Mouse (Mus musculus) C3H10T1/2 (cell line): ENCODE measurements around the gene Olfr1265. TPM values are rescaled to one million over a fixed set of nuclear protein-coding genes. Genes with fewer than 3 reads are reported as not detected.

Experiments
- polyA plus RNA-seq, 2 experiments: library from polyadenylated mRNA; unstranded; fragments of >200 nt; fragmentation: generic; extraction: Trizol; gene quantifications; one replicate each; pipeline ENCODE4 v1.2.1; 2012; ENCODE audit warnings: missing spikeins in 2 of 2

Gene Olfr1265
- polyA plus RNA-seq: not detected

DNA sequence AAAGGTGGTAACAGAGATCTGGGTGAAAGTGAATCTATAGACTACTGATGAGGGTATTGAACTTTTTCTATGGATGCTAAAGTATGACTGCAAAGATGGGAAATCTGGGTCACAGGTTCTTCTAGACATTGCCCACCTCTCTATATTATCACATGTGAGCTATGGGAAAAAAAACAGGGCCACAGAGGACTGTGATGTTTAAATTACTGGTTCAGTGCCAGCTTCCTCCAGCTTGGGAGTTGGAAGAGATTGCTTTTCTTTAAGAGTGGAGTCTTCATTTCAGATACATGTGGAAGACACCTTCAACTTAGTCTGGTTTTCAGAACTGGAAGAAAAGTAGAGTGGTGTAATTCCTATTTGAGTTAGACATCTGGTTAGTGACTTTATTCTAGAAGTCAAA is at the start of gene Olfr1265:
Gene Olfr1265, plus strand, starts transcription at position 301 of the 400 bp plus-strand sequence.

DNA sequence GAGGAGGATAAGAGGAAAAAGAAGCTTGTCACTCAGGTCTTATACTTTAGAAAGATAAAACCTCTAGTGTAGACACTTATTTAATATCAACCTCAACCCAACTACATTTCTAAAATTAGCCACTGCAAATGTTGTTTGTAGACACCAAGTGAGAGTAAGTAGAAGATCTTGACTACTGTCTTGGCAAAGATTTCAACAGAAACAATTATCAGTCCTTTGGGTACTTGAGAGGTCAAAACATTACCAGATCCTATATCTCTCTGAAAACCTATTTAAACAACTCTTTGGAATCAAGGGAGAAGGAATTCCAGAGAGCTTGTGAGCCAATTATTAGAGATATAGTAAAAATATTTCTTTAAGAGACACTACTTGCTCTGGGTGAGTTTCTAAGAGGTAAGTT is 44.2 kb upstream of the Olfr1265 start, which contains the start of gene Olfr1261:
Gene Olfr1261, plus strand, starts transcription at position 301 of the 400 bp plus-strand sequence.

GRCm38 (mm10) chr2:89999845-90000244 is 35.3 kb upstream of the Olfr1265 start, which contains the start of gene Olfr1262:
TSS of gene Olfr1262 (plus strand) at chr2:90000145.

GRCm38 (mm10) chr2:90011831-90012230 is 23.3 kb upstream of the Olfr1265 start, which contains the start of gene Olfr1263:
TSS of gene Olfr1263 (plus strand) at chr2:90012131.

DNA sequence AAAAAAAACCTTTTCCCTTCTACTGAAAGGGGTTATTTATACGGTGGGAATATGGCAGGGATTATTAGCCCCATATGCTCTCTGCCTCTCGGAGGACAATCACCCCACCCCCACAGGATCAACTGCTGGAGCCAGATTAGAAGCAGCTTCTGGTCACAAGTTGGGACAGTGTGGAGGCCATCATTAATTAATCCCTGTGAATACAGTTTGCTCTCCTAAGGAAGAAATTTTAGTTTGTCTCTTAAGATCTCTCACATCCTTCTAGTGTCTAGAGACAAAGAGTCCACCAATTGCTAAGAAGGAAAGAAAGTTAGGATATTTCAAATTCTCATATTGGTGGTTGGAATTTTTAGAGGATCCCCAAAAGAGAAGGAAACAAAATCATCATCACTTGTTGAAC is 9.7 kb upstream of the Olfr1265 start, which contains the start of gene Olfr1264:
Gene Olfr1264, minus strand, starts transcription at position 101 of the 400 bp plus-strand sequence.

DNA sequence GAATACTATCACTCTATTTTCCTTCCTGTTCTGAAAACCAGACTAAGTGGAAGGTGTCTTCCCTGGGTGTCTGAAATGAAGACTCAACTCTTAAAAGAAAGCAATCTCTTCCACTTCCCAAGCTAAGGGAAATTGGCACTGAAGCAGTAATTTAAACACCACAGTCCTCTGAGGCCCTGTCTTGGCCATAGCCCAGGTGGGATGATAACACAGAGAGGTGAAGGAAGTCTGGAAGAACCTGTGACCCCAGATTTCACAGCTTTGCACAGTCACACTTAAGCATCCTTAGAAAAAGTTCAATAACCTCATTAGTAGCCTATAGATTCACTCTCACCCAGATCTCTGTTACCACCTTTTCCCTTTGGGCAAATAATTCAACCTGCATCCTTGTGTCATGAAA is 28.4 kb downstream of the Olfr1265 start, which contains the start of gene Olfr140:
Gene Olfr140, minus strand, starts transcription at position 101 of the 400 bp plus-strand sequence.

Other genes with a start within 250 kb of the Olfr1265 start
- gene Olfr1254, start 241.7 kb upstream of the Olfr1265 start, polyA plus RNA-seq: not detected
- not detected for gene Olfr1255, start 223.3 kb upstream of the Olfr1265 start, polyA plus RNA-seq
- gene Olfr1256, start 193.8 kb upstream of the Olfr1265 start, polyA plus RNA-seq: not detected
- gene Olfr48, start 187.1 kb upstream of the Olfr1265 start, polyA plus RNA-seq: not detected
- gene Olfr1257, start 156.9 kb upstream of the Olfr1265 start, polyA plus RNA-seq: not detected
- not detected for gene Olfr1258, start 108.0 kb upstream of the Olfr1265 start, polyA plus RNA-seq
- gene Olfr1259, start 86.7 kb upstream of the Olfr1265 start, polyA plus RNA-seq: not detected
- not detected for gene Olfr1260, start 61.0 kb upstream of the Olfr1265 start, polyA plus RNA-seq
- gene Olfr1261, start 44.1 kb upstream of the Olfr1265 start, polyA plus RNA-seq: not detected
- gene Olfr1262, start 35.2 kb upstream of the Olfr1265 start, polyA plus RNA-seq: not detected
- not detected for gene Olfr1263, start 23.2 kb upstream of the Olfr1265 start, polyA plus RNA-seq
- not detected for gene Olfr1264, start 9.8 kb upstream of the Olfr1265 start, polyA plus RNA-seq
- gene Olfr140, start 28.3 kb downstream of the Olfr1265 start, polyA plus RNA-seq: not detected
- not detected for gene Olfr1269, start 86.1 kb downstream of the Olfr1265 start, polyA plus RNA-seq
- not detected for gene Olfr32, start 107.0 kb downstream of the Olfr1265 start, polyA plus RNA-seq
- not detected for gene Olfr1270, start 117.8 kb downstream of the Olfr1265 start, polyA plus RNA-seq
- gene Olfr1506, start 189.2 kb downstream of the Olfr1265 start, polyA plus RNA-seq: not detected
- gene Olfr142, start 222.3 kb downstream of the Olfr1265 start, polyA plus RNA-seq: not detected
- not detected for gene Olfr1271, start 235.7 kb downstream of the Olfr1265 start, polyA plus RNA-seq